Mouse (Mus musculus): ENCODE measurements around the gene Tmem200b. TPM values are rescaled to one million over a fixed set of nuclear protein-coding genes. Genes with fewer than 3 reads are reported as not detected.

Gene Tmem200b
- polyA plus RNA-seq, 1 experiment = 10.4 TPM

DNA sequence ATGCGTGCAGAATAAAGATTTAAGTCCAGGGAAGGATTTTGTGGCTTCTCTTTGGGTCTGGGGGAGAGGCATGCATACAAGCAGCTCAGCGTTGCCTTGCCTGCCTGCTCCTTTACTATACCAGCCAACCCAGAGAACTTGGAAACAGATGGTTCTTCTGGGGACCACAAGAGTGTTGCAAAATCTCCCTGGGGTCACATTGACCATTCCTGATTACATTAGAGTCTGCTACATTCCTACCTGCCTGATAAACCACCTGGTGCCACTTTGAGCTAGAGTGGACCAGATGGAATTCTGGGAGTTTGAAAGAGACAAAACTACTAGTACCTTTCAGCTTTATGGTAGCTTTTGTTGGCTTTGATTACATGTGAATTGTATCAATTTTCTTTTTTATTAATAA, 44.7 kb upstream of the Tmem200b start:
- H3K4me1 ChIP-seq (ENCODE audit: control insufficient read depth, insufficient read depth, insufficient read length, low read length) = peaks cover 11% of the 10 kb centered on the region; the same call in 1 of the 2 replicates
- TF ChIP-seq POLR2A (IDR thresholded peaks at IDR 0.05; ENCODE audit: low read depth, low read length) (no peak), CTCF (IDR thresholded peaks at IDR 0.05; ENCODE audit: extremely low read depth, insufficient read length, insufficient replicate concordance, low read depth, low read length) (no peak)
- no peaks in the 10 kb centered on the region for H3K27me3 ChIP-seq (ENCODE audit: control insufficient read depth, insufficient read depth, low read length)
- H3K27ac ChIP-seq (ENCODE audit: insufficient read depth, low read depth, low read length) = no peak overlapping the region
- H3K4me3 ChIP-seq (ENCODE audit: low read depth, low read length) = no peak overlapping the region
- H3K36me3 ChIP-seq (ENCODE audit: control insufficient read depth, insufficient read depth, low read length) = no peaks in the 10 kb centered on the region
- 40% methylated on average over 2 of the region's 2 CpGs for WGBS

DNA sequence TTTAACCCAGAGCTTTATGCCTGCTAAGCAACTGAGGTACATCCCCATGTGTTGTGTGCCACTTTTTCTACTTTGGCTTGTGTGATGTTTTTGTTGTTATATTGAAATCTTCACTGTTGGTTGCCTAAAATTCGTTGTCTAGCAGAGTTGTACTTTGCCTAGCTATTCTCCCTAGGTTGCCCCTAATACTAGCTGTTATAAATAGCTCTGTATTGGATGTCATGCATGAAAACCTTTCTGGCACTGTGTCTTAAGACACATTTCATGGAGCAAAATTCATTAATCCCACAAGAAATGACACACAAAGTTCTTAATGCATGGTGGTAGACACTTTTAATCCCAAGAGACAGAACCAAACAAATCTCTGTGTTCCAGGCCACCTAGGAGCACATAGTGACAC, 41.9 kb upstream of the Tmem200b start:
- Histone ChIP-seq H3K27me3 (ENCODE audit: control insufficient read depth, insufficient read depth, low read length) (no peaks in the 10 kb centered on the region), H3K4me3 (ENCODE audit: low read depth, low read length) (no peak overlapping the region), H3K4me1 (ENCODE audit: control insufficient read depth, insufficient read depth, insufficient read length, low read length) (peaks cover 26% of the 10 kb centered on the region; the same call in 1 of the 2 replicates), H3K36me3 (ENCODE audit: control insufficient read depth, insufficient read depth, low read length) (0 out of 2 replicates have a peak, but pooled peaks cover 1% of the 10 kb centered on the region), H3K27ac (ENCODE audit: insufficient read depth, low read depth, low read length) (0 out of 2 replicates have a peak overlapping the region, but pooled peaks have one; percentile 5)
- no peak for TF ChIP-seq POLR2A (IDR thresholded peaks at IDR 0.05; ENCODE audit: low read depth, low read length)
- no peak for TF ChIP-seq CTCF (IDR thresholded peaks at IDR 0.05; ENCODE audit: extremely low read depth, insufficient read length, insufficient replicate concordance, low read depth, low read length)
- WGBS = 27% methylated on average over 1 of the region's 1 CpGs

DNA sequence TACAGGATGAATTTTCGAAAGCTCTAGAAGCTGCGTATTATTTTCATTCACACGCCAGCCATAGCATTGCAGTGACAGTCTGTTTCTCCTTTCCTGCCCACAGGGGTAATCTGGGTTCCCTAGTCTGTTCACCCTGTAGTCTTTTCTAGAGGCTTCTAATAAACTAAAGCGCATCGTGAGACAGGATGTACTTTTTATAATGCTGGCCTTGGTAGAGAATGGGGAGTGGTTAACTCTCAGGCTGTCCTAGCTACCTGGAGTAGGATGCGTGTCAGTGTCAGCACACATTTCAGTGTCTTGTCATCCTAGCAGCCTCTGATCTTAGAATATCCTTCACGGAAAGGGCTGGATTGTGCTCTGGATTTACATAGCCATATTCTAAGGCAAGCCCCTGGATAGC, 40.3 kb upstream of the Tmem200b start:
- Histone ChIP-seq H3K27me3 (ENCODE audit: control insufficient read depth, insufficient read depth, low read length) (no peaks in the 10 kb centered on the region), H3K27ac (ENCODE audit: insufficient read depth, low read depth, low read length) (peak overlapping the region; percentile 10; the same call in 1 of the 2 replicates), H3K4me1 (ENCODE audit: control insufficient read depth, insufficient read depth, insufficient read length, low read length) (peaks cover 25% of the 10 kb centered on the region; the same call in 1 of the 2 replicates), H3K4me3 (ENCODE audit: low read depth, low read length) (no peak overlapping the region), H3K36me3 (ENCODE audit: control insufficient read depth, insufficient read depth, low read length) (peaks cover 17% of the 10 kb centered on the region)
- 52% methylated on average over 7 of the region's 7 CpGs for WGBS
- TF ChIP-seq POLR2A (IDR thresholded peaks at IDR 0.05; ENCODE audit: low read depth, low read length) (no peak), CTCF (IDR thresholded peaks at IDR 0.05; ENCODE audit: extremely low read depth, insufficient read length, insufficient replicate concordance, low read depth, low read length) (no peak)

DNA sequence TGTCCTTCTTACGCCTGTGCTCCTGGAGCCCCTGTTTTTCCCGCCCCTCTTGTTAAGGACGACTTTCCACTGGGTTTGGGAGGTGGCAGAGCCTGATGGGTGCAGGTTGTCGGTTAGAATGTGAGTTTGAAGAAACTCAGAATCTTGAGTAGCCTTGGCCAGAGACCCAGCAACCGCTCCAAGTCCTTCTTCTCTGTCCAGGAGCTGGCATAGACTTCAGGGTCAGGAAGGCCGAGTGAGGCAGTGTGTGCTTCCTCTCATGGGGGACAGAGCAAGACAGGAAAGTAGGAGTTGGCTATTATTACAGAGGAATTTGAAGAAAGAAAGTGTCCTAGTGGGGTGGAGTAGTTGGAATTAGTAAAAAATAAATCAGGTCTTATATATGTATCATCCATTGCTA, 38.0 kb upstream of the Tmem200b start:
- H3K36me3 ChIP-seq (ENCODE audit: control insufficient read depth, insufficient read depth, low read length) = peaks cover 25% of the 10 kb centered on the region
- H3K27me3 ChIP-seq (ENCODE audit: control insufficient read depth, insufficient read depth, low read length) = no peaks in the 10 kb centered on the region
- peaks cover 22% of the 10 kb centered on the region; the same call in 1 of the 2 replicates for H3K4me1 ChIP-seq (ENCODE audit: control insufficient read depth, insufficient read depth, insufficient read length, low read length)
- no peak overlapping the region for H3K4me3 ChIP-seq (ENCODE audit: low read depth, low read length)
- WGBS = 25% methylated on average over 6 of the region's 6 CpGs
- peak overlapping the region; percentile 63 for H3K27ac ChIP-seq (ENCODE audit: insufficient read depth, low read depth, low read length)
- peak; percentile 21; the same call in 1 of the 2 replicates for TF ChIP-seq CTCF (IDR thresholded peaks at IDR 0.05; ENCODE audit: extremely low read depth, insufficient read length, insufficient replicate concordance, low read depth, low read length)
- no peak for TF ChIP-seq POLR2A (IDR thresholded peaks at IDR 0.05; ENCODE audit: low read depth, low read length)

DNA sequence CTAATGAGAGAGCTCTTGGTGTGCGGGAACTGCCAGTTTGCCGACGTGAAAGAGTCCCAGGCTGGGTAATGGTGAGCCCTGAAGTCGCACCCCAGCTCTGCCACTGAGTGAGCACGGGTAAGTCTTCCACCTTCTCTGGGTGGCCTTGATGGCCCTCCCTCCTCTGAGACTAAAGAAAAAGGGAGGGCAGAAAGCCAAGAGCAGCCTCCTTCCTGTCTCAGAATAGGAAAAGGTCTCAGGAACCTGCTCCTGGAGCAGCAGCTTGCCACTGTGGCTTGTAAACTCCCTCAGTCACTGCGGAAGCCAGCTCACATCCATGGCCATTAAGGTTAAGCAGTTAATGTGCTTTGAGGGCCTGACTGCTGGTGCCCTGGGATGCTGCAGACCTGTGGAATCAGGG, 36.2 kb upstream of the Tmem200b start:
- H3K36me3 ChIP-seq (ENCODE audit: control insufficient read depth, insufficient read depth, low read length) = peaks cover 30% of the 10 kb centered on the region
- peaks cover 21% of the 10 kb centered on the region; the same call in 1 of the 2 replicates for H3K4me1 ChIP-seq (ENCODE audit: control insufficient read depth, insufficient read depth, insufficient read length, low read length)
- H3K27ac ChIP-seq (ENCODE audit: insufficient read depth, low read depth, low read length) = no peak overlapping the region
- TF ChIP-seq POLR2A (IDR thresholded peaks at IDR 0.05; ENCODE audit: low read depth, low read length) (no peak), CTCF (IDR thresholded peaks at IDR 0.05; ENCODE audit: extremely low read depth, insufficient read length, insufficient replicate concordance, low read depth, low read length) (no peak)
- H3K4me3 ChIP-seq (ENCODE audit: low read depth, low read length) = no peak overlapping the region
- WGBS = 60% methylated on average over 6 of the region's 6 CpGs
- no peaks in the 10 kb centered on the region for H3K27me3 ChIP-seq (ENCODE audit: control insufficient read depth, insufficient read depth, low read length)

DNA sequence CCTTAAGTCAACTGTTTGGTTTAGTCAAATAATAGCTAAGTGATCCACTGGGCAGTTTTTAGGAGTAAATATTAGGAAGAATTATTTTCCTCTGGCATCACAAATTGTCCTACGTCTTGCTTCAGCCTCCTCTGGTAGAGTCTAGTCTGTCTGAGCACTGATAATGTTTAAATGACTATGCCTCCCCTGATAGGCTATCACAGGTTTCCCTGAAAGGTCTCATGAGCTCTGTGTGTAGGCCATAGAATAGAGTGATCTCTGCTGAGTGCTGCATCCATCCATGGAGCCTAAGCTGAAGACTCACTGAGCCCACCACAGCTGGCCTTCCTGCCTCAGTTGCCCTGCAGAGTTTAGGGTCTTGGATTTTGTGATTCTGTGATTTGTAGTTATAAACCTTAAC, 33.0 kb upstream of the Tmem200b start:
- WGBS = 55% methylated on average over 1 of the region's 1 CpGs
- Histone ChIP-seq H3K4me3 (ENCODE audit: low read depth, low read length) (no peak overlapping the region), H3K36me3 (ENCODE audit: control insufficient read depth, insufficient read depth, low read length) (peaks cover 53% of the 10 kb centered on the region), H3K27ac (ENCODE audit: insufficient read depth, low read depth, low read length) (no peak overlapping the region), H3K4me1 (ENCODE audit: control insufficient read depth, insufficient read depth, insufficient read length, low read length) (peaks cover 7% of the 10 kb centered on the region; the same call in 1 of the 2 replicates), H3K27me3 (ENCODE audit: control insufficient read depth, insufficient read depth, low read length) (no peaks in the 10 kb centered on the region)
- no peak for TF ChIP-seq POLR2A (IDR thresholded peaks at IDR 0.05; ENCODE audit: low read depth, low read length)
- no peak for TF ChIP-seq CTCF (IDR thresholded peaks at IDR 0.05; ENCODE audit: extremely low read depth, insufficient read length, insufficient replicate concordance, low read depth, low read length)

DNA sequence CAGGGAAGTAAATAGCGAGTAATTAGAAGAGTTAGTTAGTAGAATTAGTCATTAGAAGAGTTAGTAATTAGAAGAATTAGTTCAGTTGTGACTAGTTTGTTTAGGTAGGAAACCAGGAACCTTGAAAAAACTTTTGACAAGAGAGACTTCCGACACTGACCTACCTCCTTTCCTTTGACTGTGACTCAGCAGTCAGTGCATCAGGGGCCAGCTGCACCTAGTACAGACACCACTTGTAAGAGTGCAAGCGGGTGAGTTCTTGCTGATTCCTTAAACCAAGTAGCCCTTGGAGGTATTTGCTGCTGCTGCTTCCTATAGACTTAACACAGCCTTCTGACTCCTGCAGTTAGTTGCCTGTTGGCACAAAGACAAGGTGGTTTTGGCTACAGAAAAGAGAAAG, 30.9 kb upstream of the Tmem200b start:
- WGBS = 77% methylated on average over 3 of the region's 3 CpGs
- no peak overlapping the region for H3K27ac ChIP-seq (ENCODE audit: insufficient read depth, low read depth, low read length)
- H3K27me3 ChIP-seq (ENCODE audit: control insufficient read depth, insufficient read depth, low read length) = no peaks in the 10 kb centered on the region
- H3K36me3 ChIP-seq (ENCODE audit: control insufficient read depth, insufficient read depth, low read length) = peaks cover 59% of the 10 kb centered on the region
- TF ChIP-seq POLR2A (IDR thresholded peaks at IDR 0.05; ENCODE audit: low read depth, low read length) = no peak
- no peak for TF ChIP-seq CTCF (IDR thresholded peaks at IDR 0.05; ENCODE audit: extremely low read depth, insufficient read length, insufficient replicate concordance, low read depth, low read length)
- H3K4me3 ChIP-seq (ENCODE audit: low read depth, low read length) = no peak overlapping the region
- no peaks in the 10 kb centered on the region for H3K4me1 ChIP-seq (ENCODE audit: control insufficient read depth, insufficient read depth, insufficient read length, low read length)
